Mouse (Mus musculus) frontal cortex, postnatal 36 days (tissue): ENCODE measurements at regions not wholly inside any gene's neighbourhood (a gene's known extent, or its start where the extent isn't known, plus 50 kb on each side); places are given as distances from the start of the nearest gene placed in this dataset.
A peak's percentile ranks its signal among the peaks of the same experiment; 100 is the strongest.

Source experiments
- DNase-seq, 2 experiments: peaks; one replicate each; pipeline ENCODE4 v3.0.0; 2022; ENCODE audit warnings: low spot score in 2 of 2

GRCm38 (mm10) chrX:158451792-158452191 is 408.7 kb upstream of the Cnksr2 start:
- DNase-seq = no peak

GRCm38 (mm10) chrX:158423554-158424258 is 380.6 kb upstream of the Cnksr2 start:
- DNase-seq = no peak

- peak in 1 of 2 experiments; percentile 32 for DNase-seq
These were observed 351.2 kb upstream of the Cnksr2 start for GRCm38 (mm10) chrX:158394184-158394894.

GRCm38 (mm10) chrX:158375791-158376190 is 332.7 kb upstream of the Cnksr2 start:
- DNase-seq = no peak

- no peak for DNase-seq
These were observed 330.1 kb upstream of the Cnksr2 start for GRCm38 (mm10) chrX:158373219-158373618.
